Mouse (Mus musculus): ENCODE results near the gene Pmepa1.
A peak's percentile ranks its signal among the peaks of the same experiment; 100 is the strongest.

- TF ChIP-seq GATA2 (IDR thresholded peaks at IDR 0.05; ENCODE audit: borderline replicate concordance, low read depth, low read length) (no peak), CTCF (IDR thresholded peaks at IDR 0.05; ENCODE audit: low read depth, low read length) (0 out of 2 replicates have a peak, but pooled peaks have one; percentile 28)
Measured at GRCm38 (mm10) chr2:173229578-173230224, 46.6 kb downstream of the Pmepa1 start.
